Mouse (Mus musculus): ENCODE results near the gene Cisd1. TPM values are rescaled to one million over a fixed set of nuclear protein-coding genes. Genes with fewer than 3 reads are reported as not detected.

The Cisd1 gene
- total RNA-seq, 2 experiments from 2014 or later: 235 to 236 TPM

DNA sequence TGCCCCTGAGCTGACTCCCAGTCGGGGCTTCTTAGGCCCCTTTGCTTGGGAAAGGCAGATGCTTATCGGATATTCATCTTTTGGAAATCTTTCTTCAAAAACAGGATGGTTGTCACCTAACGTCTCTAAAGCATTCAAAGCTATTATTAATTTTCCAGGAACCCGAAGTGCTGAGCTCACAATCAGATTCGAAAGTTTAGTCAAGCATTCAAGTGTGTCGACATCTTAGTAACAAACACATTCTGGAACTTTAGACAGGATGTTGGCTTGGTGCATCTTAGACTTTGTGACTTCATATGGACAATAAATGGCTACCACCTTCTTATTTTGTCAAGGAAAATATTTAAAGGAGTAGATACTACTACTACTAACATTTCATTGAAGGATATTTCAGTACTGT is 16.4 kb downstream of the Cisd1 start:
- DNase-seq (ENCODE audit: low spot score): no peak

DNA sequence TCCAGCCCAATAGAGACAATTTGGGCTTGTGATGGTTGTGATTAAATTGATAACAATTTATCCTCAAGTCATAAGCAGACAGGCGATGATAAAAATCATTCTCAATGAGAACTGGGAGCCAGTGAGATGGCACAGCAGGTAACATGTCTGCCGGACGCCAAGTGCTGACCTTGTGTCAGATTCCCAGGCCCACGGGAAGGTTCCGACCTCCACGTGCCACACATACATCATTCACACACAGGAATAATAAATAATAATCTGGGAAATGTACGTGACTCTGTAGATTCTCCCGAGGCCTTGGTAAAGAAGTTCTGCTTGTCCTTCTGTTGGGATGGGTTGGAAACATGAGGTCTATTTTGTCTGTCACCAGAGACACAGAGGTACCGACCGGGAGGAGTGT is 17.4 kb downstream of the Cisd1 start:
- no peak for DNase-seq (ENCODE audit: low spot score)

DNA sequence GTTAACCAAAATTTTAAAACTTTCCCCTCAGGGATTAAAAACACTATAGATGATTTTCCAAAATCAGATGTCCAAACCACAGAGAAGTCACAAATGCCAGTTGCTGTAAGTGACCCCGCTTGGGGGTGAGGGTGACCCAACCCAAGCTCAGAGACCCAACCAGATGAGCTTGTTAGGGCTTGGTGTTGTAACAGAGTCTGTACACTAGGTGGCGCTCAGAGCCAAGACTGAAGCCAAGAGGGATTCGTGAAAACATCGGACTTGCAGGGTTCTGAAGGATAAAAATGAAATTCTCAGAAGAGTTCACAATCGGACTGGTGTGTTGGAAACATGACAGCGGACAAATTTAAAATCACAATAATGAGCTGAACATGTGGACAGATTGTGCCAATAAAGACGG is 18.0 kb downstream of the Cisd1 start:
- peak; percentile 72 for DNase-seq (ENCODE audit: low spot score)

DNA sequence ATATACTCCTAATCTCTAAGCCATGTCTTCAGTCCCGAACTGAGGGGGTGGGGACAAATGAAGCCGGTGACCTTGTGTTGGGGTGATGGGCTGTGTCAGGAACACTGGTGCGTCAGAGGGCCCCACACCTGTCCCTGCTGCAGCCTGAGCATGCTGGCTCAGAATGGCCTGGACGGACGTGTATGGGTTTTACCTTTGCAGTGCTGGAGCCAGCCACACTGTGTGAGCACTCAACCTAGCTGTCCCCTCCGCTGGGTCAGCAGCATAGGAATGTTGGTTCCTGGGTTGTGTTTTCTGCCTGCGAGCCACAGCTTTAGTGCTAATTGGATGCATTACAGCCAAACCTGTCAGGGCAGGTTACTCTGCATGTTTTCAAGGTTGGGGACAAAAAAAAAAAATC is 18.6 kb downstream of the Cisd1 start:
- DNase-seq (ENCODE audit: low spot score): no peak

DNA sequence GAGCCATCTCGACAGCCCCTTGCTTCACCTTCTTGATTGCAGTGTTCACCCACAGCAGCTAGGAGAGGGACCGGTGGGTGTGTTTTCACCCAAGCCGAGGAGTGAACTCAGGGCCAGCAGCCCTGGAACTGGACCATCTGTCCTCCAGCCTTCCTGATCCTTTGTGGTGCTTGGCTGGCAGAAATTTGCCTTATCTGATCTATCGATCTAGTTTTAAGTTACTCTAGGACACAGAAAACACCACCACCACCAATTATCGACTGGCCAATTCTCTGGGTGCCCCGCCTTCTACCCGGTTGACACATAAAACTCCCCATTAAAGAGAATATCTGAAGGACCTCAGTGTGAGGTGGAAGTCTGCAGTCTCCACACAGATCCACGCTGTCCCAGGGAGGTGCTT is 21.1 kb downstream of the Cisd1 start:
- no peak for DNase-seq (ENCODE audit: low spot score)

DNA sequence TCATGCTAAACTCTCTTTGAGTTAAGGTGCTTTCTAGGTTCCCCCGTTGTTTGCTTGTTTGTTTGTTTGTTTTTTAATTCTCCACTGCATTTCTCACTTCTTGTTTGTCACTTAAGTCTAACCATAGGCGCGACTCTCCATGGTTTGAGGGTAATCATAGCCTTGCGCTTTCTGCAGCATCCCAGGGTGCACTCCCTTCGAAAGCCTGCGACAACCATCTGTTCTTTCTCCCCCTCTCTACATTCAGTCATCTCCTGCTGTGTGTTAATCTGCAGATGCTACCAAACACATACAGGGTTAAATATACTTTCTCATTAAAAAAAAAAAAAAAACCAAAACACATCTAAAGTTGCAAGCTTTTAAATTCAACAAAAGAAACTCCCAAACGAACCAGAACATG is 28.3 kb downstream of the Cisd1 start:
- DNase-seq (ENCODE audit: low spot score): no peak

DNA sequence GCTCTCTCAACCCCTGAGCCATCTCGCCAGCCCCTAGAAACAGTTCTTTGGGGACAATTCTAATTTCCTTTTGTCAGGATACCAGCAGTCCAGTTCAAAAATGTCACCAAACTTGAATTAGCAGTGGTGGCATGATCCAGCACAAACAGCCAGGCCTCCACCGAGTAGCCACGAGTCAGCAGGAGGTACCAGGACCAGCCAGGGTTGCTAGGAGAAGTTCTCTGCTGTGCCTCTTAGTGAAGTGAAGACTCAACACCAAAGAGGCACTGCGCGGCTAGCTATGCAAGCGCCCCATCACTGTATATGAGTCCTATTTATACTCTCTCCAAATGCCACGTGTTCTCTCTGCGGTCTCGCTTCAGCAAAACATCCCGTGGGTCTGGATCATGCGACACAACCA is 28.7 kb downstream of the Cisd1 start:
- DNase-seq (ENCODE audit: low spot score): no peak

DNA sequence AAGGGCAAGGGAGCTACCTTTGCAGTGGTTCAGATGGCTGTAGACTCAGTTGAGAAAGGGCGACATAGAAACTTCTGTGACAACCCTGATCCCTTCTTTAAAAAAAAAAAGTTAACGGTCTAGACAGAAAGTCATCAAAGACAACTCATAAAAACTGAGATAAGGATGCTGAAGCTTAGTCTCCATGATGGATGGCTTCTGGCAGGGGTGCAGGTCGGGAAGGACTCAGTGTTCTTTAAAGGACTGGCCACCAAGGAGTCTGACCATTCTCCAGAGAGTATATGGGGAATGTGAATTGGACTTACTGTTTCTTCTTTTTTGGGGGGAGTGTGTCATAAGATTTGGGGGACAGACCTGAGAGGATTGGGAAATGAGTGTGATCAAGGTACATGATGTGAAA is 30.2 kb downstream of the Cisd1 start:
- DNase-seq (ENCODE audit: low spot score): no peak

DNA sequence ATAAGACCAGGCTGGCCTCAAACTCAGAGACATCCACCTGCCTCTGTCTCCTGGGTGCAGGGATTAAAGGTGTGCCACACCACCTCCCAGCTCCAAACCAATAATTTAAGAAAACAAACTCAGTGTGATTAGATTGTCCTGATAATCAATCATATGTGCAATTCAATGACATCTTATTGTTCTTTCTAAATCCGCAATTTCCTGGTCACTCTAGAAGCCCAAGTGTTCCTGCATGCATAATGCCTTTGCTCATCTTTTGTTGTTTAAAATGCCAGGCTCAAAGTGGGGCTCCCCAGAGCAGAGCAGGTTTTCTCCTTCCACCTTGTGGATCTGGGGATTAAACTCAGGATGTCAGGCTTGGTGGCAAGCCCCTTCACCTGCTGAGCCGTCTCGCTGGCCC is 34.5 kb downstream of the Cisd1 start:
- no peak for DNase-seq (ENCODE audit: low spot score)

DNA sequence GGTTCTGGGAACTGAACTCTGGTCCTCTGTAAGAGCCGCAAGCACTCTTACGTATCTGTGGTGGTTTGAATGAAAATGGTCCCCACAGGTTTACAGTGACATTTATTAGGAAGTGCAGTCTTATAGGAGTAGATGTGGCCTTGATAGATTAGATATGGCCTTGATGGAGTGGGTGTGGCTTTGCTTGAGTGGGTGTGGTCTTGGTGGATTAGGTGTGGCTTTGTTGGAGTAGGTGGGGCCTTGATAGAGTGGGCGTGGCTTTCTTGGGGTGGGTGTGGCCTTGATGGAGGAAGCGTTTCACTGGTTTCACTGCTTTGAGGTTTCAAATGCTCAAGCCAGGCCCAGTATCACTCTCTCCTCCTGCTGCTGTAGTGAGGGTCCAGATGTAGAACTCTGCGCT is 36.6 kb downstream of the Cisd1 start:
- DNase-seq (ENCODE audit: low spot score): no peak

DNA sequence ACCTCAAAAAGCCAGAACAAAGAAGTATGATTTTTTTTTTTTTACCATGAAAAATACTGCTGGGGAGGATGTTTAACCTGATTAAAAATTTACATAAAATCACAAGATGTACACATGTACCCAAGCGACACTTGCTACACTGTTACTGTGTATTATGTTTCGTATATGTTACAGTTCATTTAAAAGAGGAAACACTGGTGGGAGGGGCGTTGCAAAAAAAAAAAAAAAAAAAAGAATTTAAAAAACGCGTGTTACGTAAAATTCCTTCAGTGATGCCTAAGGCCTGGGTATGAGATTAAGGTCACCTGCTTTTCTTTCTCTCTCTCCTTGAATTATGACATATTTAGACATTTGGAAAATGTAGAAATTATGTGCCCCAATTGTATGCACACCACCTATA is 38.0 kb downstream of the Cisd1 start:
- no peak for DNase-seq (ENCODE audit: low spot score)

DNA sequence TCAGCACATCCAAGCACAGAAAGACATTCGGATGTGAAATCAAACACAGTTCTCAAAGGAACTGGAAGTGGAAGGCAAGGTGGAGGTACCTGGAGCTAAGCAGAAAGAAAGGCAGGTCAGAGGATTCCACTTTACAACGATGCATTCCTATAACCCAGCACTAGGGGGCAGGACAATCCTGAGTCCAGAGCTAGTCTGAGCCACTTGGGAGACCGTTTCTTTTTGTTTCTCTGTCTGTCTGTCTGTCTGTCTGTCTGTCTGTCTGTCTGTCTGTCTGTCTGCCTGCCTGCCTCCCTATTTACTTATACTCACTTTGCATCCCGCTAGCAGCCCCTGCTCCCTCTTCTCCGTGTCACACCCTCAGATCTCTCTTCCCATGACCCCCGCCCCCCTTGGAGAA is 38.6 kb downstream of the Cisd1 start:
- peak; percentile 32 for DNase-seq (ENCODE audit: low spot score)

DNA sequence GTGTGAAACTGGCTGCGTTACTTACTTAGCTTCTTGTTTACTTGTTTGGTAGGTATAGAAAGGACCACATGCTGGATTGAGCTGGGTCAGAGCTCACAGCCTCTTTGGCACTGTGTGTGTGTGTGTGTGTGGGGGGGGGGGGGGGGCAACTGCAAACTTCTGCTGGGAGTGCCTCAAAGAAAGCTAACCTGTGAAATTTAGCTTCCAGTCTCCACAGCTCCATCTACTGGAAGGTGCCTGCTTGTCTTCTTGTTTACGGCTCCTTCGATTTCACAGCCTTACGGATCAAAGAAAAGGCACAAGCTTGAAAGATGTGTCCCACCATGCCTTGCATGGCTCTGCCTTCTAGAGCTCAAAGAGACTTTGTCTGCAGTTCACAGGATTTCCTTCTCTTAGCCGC is 42.3 kb downstream of the Cisd1 start:
- DNase-seq (ENCODE audit: low spot score): peak; percentile 48

DNA sequence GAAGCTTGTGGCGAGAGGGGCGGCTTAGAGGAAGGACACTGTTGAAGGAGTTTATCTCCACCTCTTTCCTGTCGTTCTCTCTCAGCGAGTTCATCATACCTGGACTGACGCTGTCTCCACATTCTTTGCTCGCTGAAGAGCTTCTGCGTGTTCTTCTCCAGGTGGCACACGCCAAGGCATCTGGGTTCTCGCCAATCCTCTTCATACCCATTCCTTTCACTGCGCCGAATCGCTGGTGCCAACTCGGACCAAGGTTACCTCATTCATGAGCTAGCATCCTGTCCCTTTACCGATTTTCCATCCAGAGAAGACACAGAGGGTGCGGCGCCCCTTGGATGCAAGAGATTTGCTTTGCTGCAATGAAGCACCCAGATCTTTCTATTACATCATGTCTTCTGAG is 44.6 kb downstream of the Cisd1 start:
- no peak for DNase-seq (ENCODE audit: low spot score)

DNA sequence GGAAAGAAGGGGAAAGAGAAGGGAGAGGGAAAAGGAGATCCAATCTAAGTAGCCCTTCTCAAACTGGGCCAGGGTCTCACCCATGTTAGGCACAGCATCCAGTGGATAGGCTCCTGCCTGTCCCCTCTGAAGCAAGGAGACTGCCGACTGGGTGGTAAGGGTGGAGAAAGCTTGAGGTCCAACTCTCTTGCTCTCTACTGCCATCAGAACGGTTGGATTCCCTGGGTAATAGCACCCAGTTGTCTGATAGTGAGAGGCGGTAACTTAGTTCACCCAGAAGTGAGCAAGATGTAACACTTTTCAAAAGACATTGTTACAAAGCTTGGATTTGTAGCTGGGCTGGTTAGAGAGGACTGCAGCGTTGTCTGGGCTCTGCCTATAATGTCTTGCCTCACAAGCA is 51.5 kb downstream of the Cisd1 start:
- DNase-seq (ENCODE audit: low spot score): no peak

DNA sequence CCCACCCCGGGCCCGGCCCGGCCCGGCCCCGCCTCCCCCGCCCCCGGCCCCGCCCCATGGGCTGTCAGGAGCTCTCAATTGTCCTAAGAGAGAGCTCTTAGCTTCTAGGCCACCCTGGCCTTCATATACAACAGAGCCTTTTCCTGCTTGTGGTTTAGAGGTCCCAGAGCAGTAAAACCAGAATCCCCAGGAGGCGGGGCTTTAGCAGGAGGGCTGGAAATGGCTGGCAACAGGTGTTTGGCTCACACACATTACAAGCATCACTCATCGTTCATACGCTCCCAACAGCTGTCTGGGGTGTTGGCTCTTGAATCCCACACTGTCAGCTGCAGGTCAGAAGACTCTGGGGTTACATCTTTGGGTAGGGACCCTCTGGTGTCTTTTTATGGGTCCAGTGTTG is 52.5 kb downstream of the Cisd1 start:
- peak; percentile 62 for DNase-seq (ENCODE audit: low spot score)

DNA sequence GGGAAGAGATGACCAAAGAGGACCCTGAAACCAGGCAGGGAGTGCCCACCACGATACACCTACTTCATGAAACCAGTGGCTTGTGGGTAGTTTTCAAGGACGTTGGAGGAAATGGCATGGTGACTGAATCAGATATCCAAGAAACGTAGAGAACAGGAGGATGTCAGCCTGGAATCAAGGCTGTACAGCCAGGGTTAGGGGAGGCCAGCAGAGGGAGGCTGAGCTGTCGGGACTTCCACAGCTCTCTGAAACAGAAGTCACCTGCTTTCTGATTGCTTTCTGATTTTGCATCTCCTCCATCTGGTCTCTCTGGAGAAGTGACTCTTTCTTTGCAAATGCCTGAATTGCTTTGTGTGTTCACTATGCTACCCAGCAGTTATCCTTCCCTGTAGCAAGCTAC is 53.0 kb downstream of the Cisd1 start:
- no peak for DNase-seq (ENCODE audit: low spot score)

DNA sequence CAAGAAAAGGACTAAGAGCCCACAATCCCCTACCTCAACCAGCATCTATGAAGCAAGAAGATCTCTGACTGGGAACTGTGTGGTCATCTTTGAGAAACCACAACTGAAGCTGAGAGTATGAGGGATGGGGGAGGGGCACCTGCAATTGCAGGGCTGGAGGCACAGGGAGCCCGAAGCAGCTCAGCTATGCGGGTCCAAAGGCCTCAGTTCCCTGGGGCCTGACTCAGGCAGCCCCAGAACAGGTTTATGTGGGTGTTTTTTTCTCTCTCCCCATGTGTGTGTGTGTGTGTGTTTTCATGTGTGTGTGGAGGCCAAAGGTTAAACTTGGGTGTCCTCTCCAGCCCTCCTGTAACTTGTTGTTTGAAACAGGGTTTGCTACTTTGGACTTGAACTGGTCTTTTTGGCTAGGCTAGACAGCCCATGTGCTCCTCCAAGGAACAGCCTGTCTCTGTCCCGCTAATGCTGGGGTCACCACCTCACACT is 53.5 kb downstream of the Cisd1 start:
- DNase-seq (ENCODE audit: low spot score): no peak

DNA sequence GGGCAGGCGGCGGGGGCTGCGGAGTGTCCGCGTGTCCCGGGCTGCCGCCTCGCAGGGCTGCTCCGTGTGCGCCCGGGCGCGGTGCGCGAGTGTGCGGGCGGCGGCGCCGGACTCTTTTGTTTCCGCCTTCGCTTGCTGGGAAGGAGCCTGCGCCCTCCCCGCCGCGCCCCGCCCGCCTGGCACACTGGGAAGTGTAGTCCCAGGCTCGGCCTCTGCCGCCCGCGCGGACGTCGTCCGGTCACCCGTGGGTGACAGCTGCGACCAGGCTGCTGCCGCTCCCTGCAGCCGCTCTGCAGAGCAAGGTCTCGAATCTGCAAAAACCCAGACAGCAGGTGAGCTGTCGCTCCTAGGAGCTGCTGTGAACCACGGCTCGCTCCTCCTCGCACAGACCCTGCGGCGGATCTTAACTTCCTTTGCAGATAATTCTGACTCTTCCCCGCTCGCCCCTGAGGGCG is 59.6 kb downstream of the Cisd1 start, which contains the start of gene Ube2d1:
Ube2d1 (minus strand) TSS at position 137 of the 455 bp plus-strand sequence.
- peak; percentile 90 for DNase-seq (ENCODE audit: low spot score)

DNA sequence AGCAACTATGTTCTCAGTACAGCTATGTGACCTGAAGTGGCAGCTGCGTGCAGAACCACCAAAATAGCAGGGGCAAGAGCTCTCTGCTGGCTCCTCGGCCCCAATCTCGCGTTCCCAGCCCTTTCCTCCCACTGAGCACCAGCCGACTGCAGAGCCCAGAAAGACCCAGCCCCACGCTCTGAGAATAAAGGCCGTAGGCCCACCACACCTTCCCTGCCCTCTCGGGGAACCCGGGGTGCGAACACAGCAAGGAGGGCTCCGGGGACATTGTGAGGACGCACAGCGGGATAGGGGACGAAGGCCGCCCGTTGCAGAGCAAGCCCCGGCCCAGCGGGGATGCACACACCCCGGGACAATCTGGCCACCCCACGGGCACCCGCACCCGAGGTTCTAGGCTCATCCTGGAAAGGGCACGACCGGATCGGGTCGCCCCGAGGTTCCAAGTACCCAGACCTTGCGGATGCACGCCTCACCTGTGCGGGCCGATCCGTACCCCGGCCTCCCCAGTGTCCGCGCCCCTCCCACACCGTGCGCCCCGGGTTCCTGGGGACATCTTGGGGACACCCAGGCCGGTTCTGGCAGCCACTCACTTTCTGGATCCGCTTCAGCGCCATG is 60.1 kb downstream of the Cisd1 start:
- DNase-seq (ENCODE audit: low spot score): peak; percentile 69

DNA sequence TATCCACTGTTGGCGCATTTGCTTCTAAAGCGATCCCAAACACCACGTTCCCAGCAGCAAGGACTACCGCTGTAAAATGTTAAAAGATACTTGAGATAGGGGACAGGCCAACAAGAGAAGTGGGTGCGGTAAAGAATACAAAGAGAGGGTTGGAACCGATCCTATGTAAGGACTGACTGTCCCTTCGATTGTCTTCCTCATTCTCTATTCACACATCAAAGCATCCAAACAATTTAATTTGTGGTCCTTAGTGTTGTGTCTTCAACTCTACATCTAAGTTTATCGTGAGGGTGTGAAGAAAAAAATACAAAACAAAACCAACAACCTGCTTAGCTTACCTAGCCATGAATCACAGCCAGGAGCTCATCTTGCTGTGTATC is 60.6 kb downstream of the Cisd1 start:
- no peak for DNase-seq (ENCODE audit: low spot score)

All from gastrocnemius, adult 18-20 months (tissue).